Mouse (Mus musculus) liver, embryonic 11.5 days (tissue): Measurements from ENCODE around the gene Ly6g6c. TPM values are rescaled to one million over a fixed set of nuclear protein-coding genes. Genes with fewer than 3 reads are reported as not detected.
A peak's percentile ranks its signal among the peaks of the same experiment; 100 is the strongest.

Source experiments
- ATAC-seq: fragments of 200-750 bp; cut with Nextera tagmentation; replicated peaks from 2 replicates; pipeline ENCODE4 v1.8.0; 2017; ENCODE audit warnings: moderate number of reproducible peaks, mild to moderate bottlenecking, moderate TSS enrichment, moderate library complexity; ENCODE audit not compliant: low FRiP score
- DNase-seq: peaks from one replicate; pipeline ENCODE4 v3.0.0-alpha.2; 2017; ENCODE audit warnings: low spot score
- H3K27ac ChIP-seq: fragments of 300-500 bp; sonication (generic); 2 replicates; pipeline ENCODE4 v1.5.1; 2014; ENCODE audit warnings: mild to moderate bottlenecking, low read depth, low read length, control low read depth
- H3K27me3 ChIP-seq: fragments of 300-500 bp; sonication (generic); replicated peaks from 2 replicates; pipeline ENCODE4 v1.6.1; 2014; ENCODE audit warnings: low read length, mixed read lengths; ENCODE audit not compliant: control insufficient read depth, insufficient read depth
- H3K36me3 ChIP-seq: fragments of 300-500 bp; sonication (generic); 2 replicates; pipeline ENCODE4 v1.6.1; 2014; ENCODE audit warnings: mild to moderate bottlenecking, low read length, moderate library complexity, mixed read lengths; ENCODE audit not compliant: control insufficient read depth, insufficient read depth
- H3K4me1 ChIP-seq: fragments of 300-500 bp; sonication (generic); replicated peaks from 2 replicates; pipeline ENCODE4 v1.6.1; 2014; ENCODE audit warnings: low read length, mixed read lengths; ENCODE audit not compliant: control insufficient read depth, insufficient read depth
- H3K4me2 ChIP-seq: fragments of 300-500 bp; sonication (generic); 2 replicates; pipeline ENCODE4 v1.6.1; 2014; ENCODE audit warnings: mild to moderate bottlenecking, control low read depth, moderate library complexity
- H3K4me3 ChIP-seq: fragments of 300-500 bp; sonication (generic); 2 replicates; pipeline ENCODE4 v1.5.1; 2014; ENCODE audit warnings: low read depth, low read length, control low read depth
- H3K9ac ChIP-seq: fragments of 300-500 bp; sonication (generic); 2 replicates; pipeline ENCODE4 v1.6.1; 2014; ENCODE audit warnings: low read depth, low read length, control low read depth
- H3K9me3 ChIP-seq: fragments of 300-500 bp; sonication (generic); 2 replicates; pipeline ENCODE4 v1.6.1; 2016; ENCODE audit warnings: low read length, inconsistent platforms, mixed read lengths; ENCODE audit not compliant: control insufficient read depth
- WGBS: fragments of 180-500 bp; shearing (Covaris S2); extraction: QIAGEN DNeasy Blood & Tissue Kit; methylation state at CpG from one replicate; pipeline ENCODE4 v1.1.7; 2014; 5-methylcytosine and 5-hydroxymethylcytosine counted together
- polyA plus RNA-seq: library from polyadenylated mRNA; unstranded; fragments of >200 nt; fragmentation: Nextera tagmentation; extraction: Ambion mirVana; gene quantifications from 2 replicates; pipeline ENCODE4 v1.2.1, GENCODE M21; 2014

Ly6g6c gene
- polyA plus RNA-seq, 1 experiment from 2014 or later: 1.8 TPM

DNA sequence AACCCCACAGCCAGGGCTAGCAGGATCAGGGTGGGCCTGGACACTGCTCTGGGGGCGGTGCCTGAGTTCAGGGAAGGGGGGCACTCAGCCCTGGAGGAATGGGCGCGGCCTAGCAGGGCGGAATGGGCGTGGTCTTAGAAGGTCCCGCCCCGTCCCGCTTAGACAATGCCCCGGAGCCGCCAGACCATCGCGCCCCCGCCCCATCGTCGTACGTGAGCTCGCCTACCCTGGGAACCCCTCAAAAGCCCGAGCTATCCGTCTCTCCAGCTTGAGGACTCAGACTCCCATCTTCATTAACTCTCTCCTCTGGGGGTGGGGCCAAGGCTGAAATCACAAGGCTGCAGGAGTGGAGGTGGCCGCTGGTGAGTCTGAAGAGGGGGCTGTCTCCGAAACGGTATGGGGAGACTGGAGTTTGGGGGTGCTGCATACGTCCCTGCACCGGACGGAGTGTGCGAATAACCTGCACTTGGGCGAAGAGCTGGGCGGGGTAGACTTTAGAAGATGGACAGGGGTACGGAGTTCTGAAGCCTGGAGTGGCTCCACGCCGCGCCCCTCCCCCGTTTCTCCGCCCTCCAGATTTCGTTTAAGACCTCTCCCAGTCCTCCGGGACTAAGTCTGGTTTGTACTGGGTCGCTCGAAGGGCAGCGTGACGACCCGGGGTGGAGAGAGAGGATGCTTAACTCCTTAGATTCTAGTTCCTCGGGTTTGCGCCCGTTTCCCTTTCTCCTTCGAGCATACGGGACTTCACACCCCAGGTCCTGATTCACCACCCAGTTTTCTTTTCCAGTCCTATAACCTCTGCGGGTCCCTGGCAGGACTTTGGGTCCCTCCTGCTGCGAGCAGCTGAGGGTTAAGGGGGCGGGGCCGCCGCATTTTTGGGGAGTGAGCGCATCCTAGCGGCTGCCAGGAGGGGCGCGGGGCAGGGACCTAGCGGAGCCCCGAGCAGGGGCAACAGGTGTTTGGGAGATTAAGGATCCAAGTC lies 6.0 kb upstream of the Ly6g6c start, which contains the start of gene Ddah2:
Gene Ddah2 (plus strand): TSS at position 125 of the 982 bp plus-strand sequence.
- Histone ChIP-seq H3K27ac (peak within 1 kb of the TSS; percentile 70), H3K36me3 (peaks cover 34% of the 10 kb centered on the region), H3K9me3 (no peaks in the 10 kb centered on the region), H3K27me3 (peaks cover 3% of the 10 kb centered on the region; the same call in 1 of the 2 replicates), H3K9ac (peak within 1 kb of the TSS; percentile 65), H3K4me2 (peak within 1 kb of the TSS; percentile 84), H3K4me1 (peaks cover 39% of the 10 kb centered on the region), H3K4me3 (peak within 1 kb of the TSS; percentile 64)
- WGBS: under 1% methylated on average over 57 of the region's 57 CpGs
- DNase-seq (peak; percentile 92), ATAC-seq (peak; percentile 82)

GRCm38 (mm10) chr17:35060071-35060470 lies 5.1 kb upstream of the Ly6g6c start:
- H3K36me3 ChIP-seq: peaks cover 29% of the 10 kb centered on the region
- DNase-seq (no peak), ATAC-seq (no peak)
- H3K9me3 ChIP-seq: no peaks in the 10 kb centered on the region
- H3K4me2 ChIP-seq: peak overlapping the region; percentile 84
- no peak overlapping the region; the same call in 1 of the 2 replicates for H3K27ac ChIP-seq
- peaks cover 11% of the 10 kb centered on the region for H3K27me3 ChIP-seq
- H3K9ac ChIP-seq: peak overlapping the region; percentile 65; the same call in 1 of the 2 replicates
- H3K4me3 ChIP-seq: peak overlapping the region; percentile 64
- 43% methylated on average over 14 of the region's 14 CpGs for WGBS
- peaks cover 46% of the 10 kb centered on the region for H3K4me1 ChIP-seq

GRCm38 (mm10) chr17:35060737-35061297 lies 4.4 kb upstream of the Ly6g6c start:
- Histone ChIP-seq H3K4me1 (peaks cover 51% of the 10 kb centered on the region), H3K9me3 (no peaks in the 10 kb centered on the region), H3K4me2 (peak overlapping the region; percentile 84), H3K27me3 (peaks cover 17% of the 10 kb centered on the region), H3K27ac (no peak overlapping the region), H3K9ac (no peak overlapping the region), H3K4me3 (peak overlapping the region; percentile 64; the same call in 1 of the 2 replicates), H3K36me3 (peaks cover 24% of the 10 kb centered on the region)
- WGBS: 65% methylated on average over 22 of the region's 22 CpGs
- ATAC-seq (no peak), DNase-seq (no peak)

- no peak overlapping the region for H3K4me2 ChIP-seq
- WGBS: 83% methylated on average over 8 of the region's 8 CpGs
Observed at GRCm38 (mm10) chr17:35061299-35061698, 3.9 kb upstream of the Ly6g6c start.

GRCm38 (mm10) chr17:35063466-35063865 lies 1.7 kb upstream of the Ly6g6c start:
- 85% methylated on average over 3 of the region's 3 CpGs for WGBS
- DNase-seq (no peak), ATAC-seq (no peak)
- Histone ChIP-seq H3K36me3 (peaks cover 12% of the 10 kb centered on the region; the same call in 1 of the 2 replicates), H3K27ac (no peak overlapping the region), H3K4me1 (peaks cover 34% of the 10 kb centered on the region), H3K9ac (no peak overlapping the region), H3K9me3 (no peaks in the 10 kb centered on the region), H3K4me2 (no peak overlapping the region), H3K4me3 (no peak overlapping the region), H3K27me3 (peaks cover 38% of the 10 kb centered on the region)

More at GRCm38 (mm10) chr17:35061299-35061698, 3.9 kb upstream of the Ly6g6c start:
- H3K4me3 ChIP-seq: no peak overlapping the region
- peaks cover 22% of the 10 kb centered on the region for H3K27me3 ChIP-seq
- ATAC-seq (no peak), DNase-seq (no peak)
- no peak overlapping the region for H3K9ac ChIP-seq
- H3K36me3 ChIP-seq: peaks cover 19% of the 10 kb centered on the region
- peaks cover 49% of the 10 kb centered on the region for H3K4me1 ChIP-seq
- H3K27ac ChIP-seq: no peak overlapping the region
- H3K9me3 ChIP-seq: no peaks in the 10 kb centered on the region

DNA sequence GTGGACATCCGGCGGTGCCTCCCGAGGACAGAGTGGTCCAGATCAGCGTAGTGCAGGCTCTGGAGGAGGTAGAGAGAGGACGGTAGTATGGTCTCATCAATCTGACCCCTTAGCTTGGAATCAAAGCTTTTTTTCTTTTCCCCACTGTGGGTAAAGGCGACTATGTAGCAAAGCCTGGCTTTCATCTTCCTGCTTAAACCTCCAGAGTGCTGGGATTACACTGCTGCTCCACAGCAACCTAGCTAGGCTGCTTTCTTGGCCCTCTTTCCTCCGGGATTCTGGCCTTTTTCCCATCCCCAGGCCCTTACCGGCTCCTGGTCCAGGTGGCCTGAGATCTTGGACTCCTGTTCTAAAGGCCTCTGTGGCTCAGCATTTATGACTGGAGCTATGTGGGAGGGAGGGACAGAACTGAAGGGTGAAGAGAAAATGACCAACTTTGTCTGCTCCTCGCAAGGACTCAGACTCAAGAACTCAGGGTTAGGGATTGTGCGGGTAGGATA lies 760 bp upstream of the Ly6g6c start:
- H3K36me3 ChIP-seq: peaks cover 12% of the 10 kb centered on the region; the same call in 1 of the 2 replicates
- H3K27ac ChIP-seq: no peak overlapping the region
- DNase-seq (no peak), ATAC-seq (no peak)
- peaks cover 46% of the 10 kb centered on the region for H3K27me3 ChIP-seq
- H3K9me3 ChIP-seq: no peaks in the 10 kb centered on the region
- peak overlapping the region; percentile 79 for H3K4me2 ChIP-seq
- peak overlapping the region; percentile 45 for H3K4me3 ChIP-seq
- WGBS: 22% methylated on average over 10 of the region's 10 CpGs
- peaks cover 34% of the 10 kb centered on the region for H3K4me1 ChIP-seq
- H3K9ac ChIP-seq: no peak overlapping the region; the same call in 1 of the 2 replicates

- Histone ChIP-seq H3K4me1 (peaks cover 20% of the 10 kb centered on the region), H3K27ac (peak within 1 kb of the TSS; percentile 2; the same call in 1 of the 2 replicates), H3K27me3 (peaks cover 46% of the 10 kb centered on the region), H3K4me2 (peak within 1 kb of the TSS; percentile 79), H3K9ac (peak within 1 kb of the TSS; percentile 45), H3K4me3 (peak within 1 kb of the TSS; percentile 45), H3K9me3 (no peaks in the 10 kb centered on the region), H3K36me3 (peaks cover 6% of the 10 kb centered on the region; the same call in 1 of the 2 replicates)
- WGBS: 38% methylated on average over 10 of the region's 10 CpGs
- no peak for ATAC-seq
- DNase-seq: no peak
Observed at GRCm38 (mm10) chr17:35066084-35066483, 896 bp downstream of the Ly6g6c start, which contains the start of gene Mpig6b. Gene Mpig6b (minus strand): TSS chr17:35066184.

GRCm38 (mm10) chr17:35068213-35068914 lies 3.2 kb downstream of the Ly6g6c start:
- Histone ChIP-seq H3K4me2 (no peak overlapping the region), H3K4me1 (peaks cover 17% of the 10 kb centered on the region), H3K9me3 (no peaks in the 10 kb centered on the region), H3K4me3 (no peak overlapping the region), H3K27ac (no peak overlapping the region), H3K27me3 (peaks cover 49% of the 10 kb centered on the region), H3K9ac (no peak overlapping the region), H3K36me3 (no peaks in the 10 kb centered on the region)
- 76% methylated on average over 17 of the region's 17 CpGs for WGBS
- ATAC-seq (no peak), DNase-seq (no peak)
